Mouse (Mus musculus) limb, embryonic 13.5 days (tissue): ENCODE measurements around the gene Cks2. TPM values are rescaled to one million over a fixed set of nuclear protein-coding genes. Genes with fewer than 3 reads are reported as not detected.
A peak's percentile ranks its signal among the peaks of the same experiment; 100 is the strongest.

Source experiments
- ATAC-seq: fragments of 200-750 bp; cut with Nextera tagmentation; 2 replicates; pipeline ENCODE4 v1.8.0; 2017; ENCODE audit warnings: low read depth, moderate number of reproducible peaks, moderate TSS enrichment; ENCODE audit not compliant: low FRiP score
- H3K27ac ChIP-seq: fragments of 300-500 bp; sonication (generic); 2 replicates; pipeline ENCODE4 v1.5.1; 2015; ENCODE audit warnings: inconsistent platforms, mild to moderate bottlenecking, moderate library complexity
- H3K27me3 ChIP-seq: fragments of 300-500 bp; sonication (generic); 2 replicates; pipeline ENCODE4 v1.6.1; 2015; ENCODE audit warnings: mild to moderate bottlenecking, inconsistent platforms
- H3K36me3 ChIP-seq: fragments of 300-500 bp; sonication (generic); 2 replicates; pipeline ENCODE4 v1.6.1; 2015; ENCODE audit warnings: inconsistent platforms, mild to moderate bottlenecking, moderate library complexity
- H3K4me1 ChIP-seq: fragments of 300-500 bp; sonication (generic); 2 replicates; pipeline ENCODE4 v1.6.1; 2015; ENCODE audit warnings: inconsistent platforms
- H3K4me2 ChIP-seq: fragments of 300-500 bp; sonication (generic); replicated peaks from 2 replicates; pipeline ENCODE4 v1.6.1; 2015; ENCODE audit warnings: inconsistent platforms, mild to moderate bottlenecking, moderate library complexity
- H3K4me3 ChIP-seq: fragments of 300-500 bp; sonication (generic); 2 replicates; pipeline ENCODE4 v1.5.1; 2015; ENCODE audit warnings: moderate library complexity, mild to moderate bottlenecking, inconsistent platforms
- H3K9ac ChIP-seq: fragments of 300-500 bp; sonication (generic); 2 replicates; pipeline ENCODE4 v1.6.1; 2015; ENCODE audit warnings: mild to moderate bottlenecking, inconsistent platforms
- H3K9me3 ChIP-seq: fragments of 300-500 bp; sonication (generic); 2 replicates; pipeline ENCODE4 v1.6.1; 2016; ENCODE audit warnings: inconsistent platforms
- WGBS: fragments of 180-500 bp; shearing (Covaris S2); methylation state at CpG from one replicate; pipeline ENCODE4 v1.1.7; 2015; 5-methylcytosine and 5-hydroxymethylcytosine counted together
- polyA plus RNA-seq: library from polyadenylated mRNA; unstranded; fragments of >200 nt; fragmentation: Nextera tagmentation; extraction: Ambion mirVana; gene quantifications from 2 replicates; pipeline ENCODE4 v1.2.1, GENCODE M21; 2015

Gene Cks2
- polyA plus RNA-seq, 1 experiment from 2014 or later: 299 TPM

DNA sequence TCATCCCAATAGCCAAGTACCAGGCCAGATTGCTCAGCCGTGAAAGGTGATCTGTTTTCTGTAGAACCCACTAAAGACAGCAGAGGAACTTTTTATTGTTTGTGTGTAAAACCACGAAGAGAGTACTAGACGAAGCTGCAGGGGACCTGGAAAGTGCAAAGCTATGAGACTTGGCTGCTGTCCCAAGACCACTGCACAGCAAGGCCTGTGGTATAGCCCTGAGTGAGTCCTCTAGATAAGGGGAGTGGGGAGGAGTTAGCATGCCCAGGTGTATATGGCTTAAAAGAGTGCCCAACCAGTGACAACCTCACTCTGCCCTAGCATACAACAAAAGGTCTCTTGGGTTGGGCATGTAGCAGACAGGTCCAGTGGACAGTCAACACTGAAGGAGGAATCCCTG lies 43.7 kb downstream of the Cks2 start:
- H3K4me2 ChIP-seq: no peak overlapping the region
- no peak overlapping the region for H3K9ac ChIP-seq
- H3K36me3 ChIP-seq: peaks cover 55% of the 10 kb centered on the region
- no peak overlapping the region for H3K4me3 ChIP-seq
- H3K9me3 ChIP-seq: no peaks in the 10 kb centered on the region
- WGBS: 39% methylated on average over 3 of the region's 3 CpGs
- peaks cover 7% of the 10 kb centered on the region; the same call in 1 of the 2 replicates for H3K4me1 ChIP-seq
- H3K27ac ChIP-seq: no peak overlapping the region; the same call in 1 of the 2 replicates
- H3K27me3 ChIP-seq: no peaks in the 10 kb centered on the region
- no peak for ATAC-seq

DNA sequence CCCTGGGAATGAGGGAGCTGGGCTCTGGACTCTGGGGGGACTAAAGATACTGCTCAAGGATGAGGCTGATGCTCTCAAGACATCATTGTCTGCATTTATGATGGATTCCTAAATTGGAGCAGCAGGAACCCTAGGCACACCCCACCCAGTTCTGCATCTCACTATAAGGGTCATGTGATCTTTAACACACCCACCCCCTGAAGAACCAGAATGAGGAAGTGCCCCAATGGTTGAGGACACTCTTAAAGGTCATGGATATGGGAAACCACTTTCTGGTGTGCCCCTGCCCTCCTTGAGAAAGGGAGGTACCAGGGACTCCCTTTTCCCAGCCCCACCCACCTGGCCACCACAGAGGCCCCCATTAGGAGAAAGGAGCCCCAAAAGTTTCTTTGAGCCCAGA lies 51.4 kb downstream of the Cks2 start:
- no peak for ATAC-seq
- Histone ChIP-seq H3K9ac (no peak overlapping the region), H3K4me2 (no peak overlapping the region), H3K27ac (no peak overlapping the region), H3K4me3 (no peak overlapping the region), H3K27me3 (no peaks in the 10 kb centered on the region), H3K4me1 (no peaks in the 10 kb centered on the region), H3K36me3 (0 out of 2 replicates have a peak, but pooled peaks cover 2% of the 10 kb centered on the region), H3K9me3 (no peaks in the 10 kb centered on the region)

DNA sequence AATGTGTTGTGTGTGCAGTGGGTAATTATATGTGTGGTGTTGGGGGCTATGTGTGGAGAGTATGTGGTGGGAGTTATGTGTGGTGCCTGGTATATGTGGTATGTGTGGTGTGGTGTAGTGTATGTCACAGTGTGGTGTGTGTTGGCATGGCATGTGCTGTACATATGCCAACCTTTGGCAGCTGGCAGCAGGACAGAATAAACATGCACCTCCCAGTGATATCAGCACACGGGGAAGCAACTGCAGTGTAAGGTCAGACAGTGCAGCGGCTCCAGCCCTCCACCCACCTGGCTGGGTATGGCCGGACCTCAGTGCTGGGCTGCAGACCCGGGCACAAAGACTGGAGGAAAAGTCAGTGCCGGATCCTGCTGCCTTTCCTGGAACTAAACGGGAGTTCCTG lies 52.4 kb downstream of the Cks2 start:
- peak; percentile 24; the same call in 1 of the 2 replicates for ATAC-seq
- H3K9me3 ChIP-seq: no peaks in the 10 kb centered on the region
- 76% methylated on average over 6 of the region's 6 CpGs for WGBS

DNA sequence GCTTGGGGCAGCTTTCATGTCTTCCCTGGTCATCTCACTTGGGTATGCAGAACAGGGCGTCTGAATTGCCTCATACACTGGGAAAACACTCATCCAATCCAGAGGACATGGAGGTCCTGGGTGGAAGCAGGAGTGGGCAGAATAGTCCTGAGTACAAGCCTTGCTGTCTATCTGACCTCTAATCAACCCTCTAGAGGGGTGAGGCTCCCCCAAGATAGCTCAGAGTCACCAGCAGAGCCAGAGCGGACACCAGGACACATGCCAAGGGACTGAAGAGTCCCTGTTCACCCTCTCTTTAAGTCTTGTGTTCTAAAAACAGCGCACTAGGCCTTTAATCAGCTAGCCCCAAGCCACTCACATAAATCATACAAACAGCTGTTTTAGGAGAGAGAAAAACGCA lies 52.9 kb downstream of the Cks2 start:
- ATAC-seq: no peak

More for the DNA sequence above, 52.4 kb downstream of the Cks2 start:
- Histone ChIP-seq H3K27ac (no peak overlapping the region), H3K9ac (no peak overlapping the region), H3K27me3 (no peaks in the 10 kb centered on the region), H3K36me3 (0 out of 2 replicates have a peak, but pooled peaks cover 6% of the 10 kb centered on the region), H3K4me3 (no peak overlapping the region), H3K4me2 (no peak overlapping the region), H3K4me1 (no peaks in the 10 kb centered on the region)

DNA sequence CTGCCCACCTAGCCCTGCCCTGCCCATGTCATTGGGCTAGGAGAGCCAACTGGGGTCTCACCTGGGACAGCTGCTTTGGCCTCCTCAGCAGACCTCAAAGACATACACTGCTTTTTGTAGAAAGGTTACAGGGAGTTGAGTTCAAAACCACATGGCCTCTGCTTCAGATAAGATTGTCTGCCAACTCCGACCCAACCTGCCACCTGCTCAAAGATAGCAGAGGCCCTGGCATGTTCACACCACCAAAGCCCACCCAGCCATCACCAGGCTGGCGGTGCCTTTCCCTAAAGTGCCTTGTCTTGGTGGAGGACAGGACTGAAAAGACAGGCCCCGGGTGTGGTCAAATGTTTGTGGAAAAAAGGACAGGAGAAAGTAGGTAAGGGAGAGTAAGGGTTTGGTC lies 53.3 kb downstream of the Cks2 start:
- Histone ChIP-seq H3K36me3 (peaks cover 10% of the 10 kb centered on the region), H3K4me2 (no peak overlapping the region), H3K27ac (no peak overlapping the region), H3K4me1 (no peaks in the 10 kb centered on the region), H3K9ac (no peak overlapping the region), H3K9me3 (no peaks in the 10 kb centered on the region), H3K4me3 (no peak overlapping the region), H3K27me3 (no peaks in the 10 kb centered on the region)
- WGBS: 82% methylated on average over 3 of the region's 3 CpGs
- no peak for ATAC-seq

More for the DNA sequence above, 52.9 kb downstream of the Cks2 start:
- no peaks in the 10 kb centered on the region for H3K27me3 ChIP-seq
- H3K27ac ChIP-seq: no peak overlapping the region
- H3K4me2 ChIP-seq: no peak overlapping the region
- H3K9me3 ChIP-seq: no peaks in the 10 kb centered on the region
- H3K9ac ChIP-seq: no peak overlapping the region
- no peaks in the 10 kb centered on the region for H3K4me1 ChIP-seq
- WGBS: 47% methylated on average over 4 of the region's 4 CpGs
- peaks cover 10% of the 10 kb centered on the region; the same call in 1 of the 2 replicates for H3K36me3 ChIP-seq
- no peak overlapping the region for H3K4me3 ChIP-seq

Other genes with a start within 250 kb of the Cks2 start
- gene S1pr3, start 236.6 kb upstream of the Cks2 start, polyA plus RNA-seq: 145 and 161 TPM in 2 replicates
- gene Shc3, start 75.8 kb upstream of the Cks2 start, polyA plus RNA-seq: 0.69 and 0.73 TPM in 2 replicates
- gene Secisbp2, start 6.5 kb downstream of the Cks2 start, polyA plus RNA-seq: 31.6 and 33.4 TPM in 2 replicates
- gene Sema4d, start 148.5 kb downstream of the Cks2 start, polyA plus RNA-seq: 4.4 and 5.8 TPM in 2 replicates
- gene Gadd45g, start 201.4 kb downstream of the Cks2 start, polyA plus RNA-seq: 47.3 and 49.5 TPM in 2 replicates